Mouse (Mus musculus): Measurements from ENCODE around the gene Atp5h.
"Not testable (repeated sequence)": the region's sequence is repeated elsewhere in the genome, so short reads cannot be mapped to it uniquely, and the experiment has no call there.

The Atp5h gene

DNA sequence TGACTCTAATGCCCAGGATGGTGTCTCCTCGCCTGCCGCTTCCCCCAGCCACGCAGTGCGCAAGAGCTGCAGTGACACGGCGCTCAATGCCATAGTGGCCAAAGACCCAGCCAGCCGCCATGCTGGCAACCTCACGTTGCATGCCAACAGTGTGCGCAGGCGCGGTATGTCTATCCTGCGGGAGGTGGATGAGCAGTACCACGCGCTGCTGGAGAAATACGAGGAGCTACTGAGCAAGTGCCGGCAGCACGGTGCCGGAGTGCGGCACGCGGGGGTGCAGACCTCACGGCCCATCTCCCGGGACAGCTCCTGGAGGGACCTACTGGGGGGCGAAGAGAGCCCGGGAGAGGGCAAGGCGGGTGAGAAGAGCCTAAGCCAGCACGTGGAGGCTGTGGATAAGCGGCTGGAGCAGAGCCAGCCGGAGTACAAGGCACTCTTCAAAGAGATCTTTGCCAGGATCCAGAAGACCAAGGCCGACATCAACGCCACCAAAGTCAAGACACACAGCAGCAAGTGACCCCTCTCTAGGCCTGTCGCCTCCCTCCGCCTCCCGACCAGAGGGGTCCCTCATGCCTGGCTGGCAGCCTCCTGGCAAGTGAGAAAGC, 25.9 kb downstream of the Atp5h start:
- no peak for DNase-seq

DNA sequence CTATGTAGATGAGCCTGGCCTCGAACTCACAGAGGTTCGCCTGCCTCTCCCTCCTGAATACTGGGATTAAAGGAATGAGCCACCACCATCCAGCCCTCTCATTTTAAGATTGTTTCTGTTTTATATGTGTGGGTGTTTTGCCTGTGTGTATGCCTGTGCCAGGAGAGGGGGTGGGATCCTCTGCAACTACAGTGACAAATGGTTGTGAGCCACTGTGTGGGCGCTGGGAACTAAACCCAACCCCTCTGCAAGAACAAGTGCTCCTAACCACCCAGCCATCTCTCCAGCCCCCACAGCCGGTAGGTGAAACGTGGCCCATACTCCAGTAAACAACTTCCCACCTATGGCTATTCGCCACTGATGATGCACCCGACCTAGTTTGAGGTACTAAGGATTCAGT, 28.4 kb downstream of the Atp5h start:
- no peak for DNase-seq

GRCm38 (mm10) chr11:115386859-115387258, 32.9 kb downstream of the Atp5h start:
- DNase-seq: not testable (repeated sequence)

DNA sequence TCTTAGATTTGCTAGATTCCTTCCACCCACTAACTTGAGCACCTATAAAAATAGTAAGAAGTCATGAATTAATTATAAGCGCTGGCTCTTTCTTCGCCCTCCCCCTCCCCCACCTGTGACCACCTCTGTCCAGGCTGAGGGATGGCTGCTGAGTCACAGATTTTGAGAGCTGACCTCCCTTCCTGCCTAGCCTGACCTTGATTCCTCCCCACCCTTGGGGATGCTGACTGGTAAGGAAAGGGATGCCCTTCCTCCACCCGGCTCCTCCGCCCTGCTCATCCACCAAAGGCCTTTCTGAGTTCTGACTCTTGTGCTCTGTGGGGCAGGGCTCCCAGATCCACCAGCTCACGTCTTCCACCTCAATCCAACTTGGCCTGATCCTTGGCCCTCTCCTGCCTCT, 35.2 kb downstream of the Atp5h start:
- no peak for DNase-seq

DNA sequence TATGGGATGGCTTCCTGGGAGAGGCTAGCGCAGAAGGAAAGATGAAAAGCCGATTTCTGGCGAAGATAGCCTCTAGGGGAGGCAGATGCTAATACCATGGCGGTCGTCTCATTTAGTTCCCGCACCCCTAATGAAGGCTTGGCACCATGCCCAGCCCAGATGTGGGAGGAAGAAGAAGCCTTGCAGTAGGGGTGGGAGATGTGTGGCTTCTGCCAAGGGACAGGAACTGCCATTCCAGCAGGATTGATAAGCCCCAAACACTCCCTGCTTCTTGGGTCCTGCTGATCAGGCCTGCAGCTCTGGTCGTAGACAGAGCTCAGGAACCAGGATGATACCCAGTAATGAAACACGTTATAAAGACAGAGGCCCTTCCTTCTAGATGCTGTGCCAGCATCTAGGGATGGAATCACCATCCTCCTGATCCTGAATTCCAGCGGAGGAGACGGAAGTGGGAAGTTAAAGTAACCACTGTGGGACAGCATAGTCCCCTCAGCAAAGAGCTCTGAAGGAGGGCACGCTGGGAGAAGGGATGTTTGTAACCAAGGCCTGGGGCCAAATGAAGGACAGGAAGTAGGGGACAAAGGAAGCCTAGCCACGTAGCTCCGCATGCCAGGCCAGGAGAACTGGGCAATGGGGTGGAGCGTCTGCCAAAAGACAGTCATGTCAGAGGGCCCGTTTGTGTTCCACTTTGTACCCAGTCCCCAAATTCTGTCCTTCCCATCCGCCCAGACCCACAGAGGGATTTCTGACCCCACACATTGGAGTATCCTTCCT, 35.9 kb downstream of the Atp5h start:
- DNase-seq: peak; percentile 35 to 54

GRCm38 (mm10) chr11:115382891-115383290, 36.9 kb downstream of the Atp5h start:
- DNase-seq: no peak

GRCm38 (mm10) chr11:115381743-115382539, 37.8 kb downstream of the Atp5h start, which contains the start of gene Cdr2l:
TSS of gene Cdr2l (plus strand) at chr11:115381916.
- peak; percentile 94 to 95 for DNase-seq

DNA sequence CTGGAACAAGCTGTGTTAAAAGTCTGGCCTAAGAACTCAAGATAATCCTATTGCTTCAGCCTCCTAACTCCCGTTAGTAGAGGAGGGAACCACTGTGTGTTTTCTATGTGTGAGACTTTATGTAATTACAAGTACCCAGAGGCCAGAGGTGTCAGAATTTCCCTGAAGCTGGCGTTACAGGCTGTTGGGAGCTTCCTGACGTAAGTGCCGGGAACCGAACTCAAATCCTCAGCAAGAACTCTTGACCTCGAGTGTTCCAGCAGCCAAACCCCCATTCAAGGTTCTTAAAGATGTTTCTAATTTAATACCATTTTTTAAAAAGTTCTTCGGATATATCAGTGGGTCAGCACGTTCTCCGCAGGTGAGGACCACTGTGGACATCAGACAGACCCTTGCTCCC, 38.5 kb downstream of the Atp5h start:
- no peak for DNase-seq

DNA sequence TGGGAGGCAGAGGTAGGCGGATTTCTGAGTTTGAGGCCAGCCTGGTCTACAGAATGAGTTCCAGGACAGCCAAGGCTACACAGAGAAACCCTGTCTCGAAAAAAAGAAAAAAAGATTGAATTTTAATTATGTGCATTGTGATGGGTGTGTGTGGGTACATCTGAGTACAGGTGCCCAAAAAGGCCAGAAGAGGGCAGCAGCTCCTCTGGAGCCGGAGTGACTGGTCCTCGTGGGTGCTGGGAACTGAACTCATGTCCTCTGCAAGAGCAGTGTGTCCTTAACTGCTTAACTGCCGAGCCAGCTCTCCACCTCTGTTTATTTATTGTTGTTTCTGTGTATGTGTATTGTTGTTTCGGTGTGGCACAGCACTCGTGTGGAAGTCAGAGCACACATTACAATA, 41.9 kb downstream of the Atp5h start:
- DNase-seq: no peak

DNA sequence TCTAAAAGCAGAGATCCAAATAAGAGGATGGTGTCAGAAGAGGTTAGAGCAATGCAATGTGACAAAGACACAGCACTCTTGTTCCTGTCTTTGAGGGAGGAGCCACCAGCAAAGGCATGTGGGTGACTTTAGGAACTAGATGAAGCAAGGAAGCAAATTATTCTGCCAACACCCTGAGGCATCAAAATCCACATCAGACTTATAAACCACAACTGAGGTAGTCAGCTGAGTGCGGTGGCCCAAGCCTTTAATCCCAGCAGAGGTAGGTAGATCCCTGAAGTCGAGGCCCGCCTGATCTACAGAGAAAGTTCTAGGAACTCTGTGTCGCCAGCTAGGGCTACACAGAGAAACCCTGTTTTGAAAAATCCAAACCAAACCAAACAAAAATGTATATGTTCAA, 42.5 kb downstream of the Atp5h start:
- no peak for DNase-seq

- DNase-seq: no peak
Observed at GRCm38 (mm10) chr11:115376722-115377121, 43.0 kb downstream of the Atp5h start.

- DNase-seq: no peak
Observed at GRCm38 (mm10) chr11:115374695-115375425, 44.9 kb downstream of the Atp5h start.

DNA sequence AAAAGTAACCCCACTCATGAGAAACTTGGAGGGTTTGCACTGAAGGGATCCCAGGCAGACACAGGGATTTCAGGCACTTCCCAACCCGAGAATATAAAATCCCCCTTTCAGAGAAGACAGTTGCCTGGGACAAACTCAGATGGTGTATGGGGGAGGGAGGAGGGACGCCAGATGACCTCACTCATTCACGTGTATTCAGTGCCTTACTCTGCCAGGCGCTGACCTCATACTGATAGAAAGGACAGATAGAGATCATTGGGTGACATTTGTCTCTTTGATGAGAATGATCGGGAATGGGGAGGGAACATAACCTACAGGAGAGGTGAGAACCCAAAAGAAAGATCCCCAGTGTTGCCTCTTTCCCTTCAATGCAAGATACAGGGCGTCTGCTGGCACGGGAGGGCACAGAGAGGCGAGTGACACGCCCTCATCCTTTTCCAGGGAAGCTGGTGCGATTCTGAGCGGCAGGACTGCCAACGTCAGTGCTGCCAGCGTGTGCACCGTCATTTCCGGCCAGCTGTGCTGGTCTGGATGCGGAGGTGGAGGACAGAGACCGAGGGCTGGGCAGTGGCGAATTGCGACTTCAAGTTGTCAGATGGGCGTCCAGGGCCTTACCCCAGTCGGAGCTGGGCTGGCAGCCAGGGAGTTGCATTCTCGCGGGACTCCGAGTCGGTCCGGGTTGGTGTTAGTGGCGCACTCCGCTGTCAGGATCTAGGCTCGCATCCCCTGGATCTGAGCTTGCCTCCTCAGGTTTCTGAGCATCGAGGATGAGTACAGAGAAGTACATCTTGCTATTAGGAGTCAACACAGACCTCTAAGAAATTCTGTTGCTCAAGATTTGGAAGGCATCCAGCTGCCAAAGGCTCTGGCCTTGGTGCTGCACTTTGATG, 45.7 kb downstream of the Atp5h start:
- peak; percentile 69 to 80 for DNase-seq

GRCm38 (mm10) chr11:115372737-115373136, 47.0 kb downstream of the Atp5h start:
- no peak for DNase-seq

DNA sequence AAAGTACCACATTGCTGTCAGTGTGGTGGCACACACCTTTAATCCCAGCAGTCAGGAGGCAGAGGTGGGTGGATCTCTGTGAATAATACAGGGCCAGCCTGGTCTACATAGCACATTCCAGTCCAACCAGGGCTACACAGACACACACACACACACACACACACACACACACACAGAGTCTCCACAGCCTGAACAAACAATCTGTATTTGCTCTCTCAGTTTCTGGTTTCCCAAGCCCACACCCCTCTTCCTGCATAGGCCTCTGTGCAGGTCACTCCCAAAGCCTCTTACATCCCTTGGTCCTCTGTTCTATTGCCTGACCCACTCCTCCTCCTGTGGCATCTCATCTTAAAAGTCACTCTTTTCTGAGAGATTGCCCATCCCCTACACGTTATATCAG, 47.7 kb downstream of the Atp5h start:
- no peak for DNase-seq

GRCm38 (mm10) chr11:115371354-115371753, 48.4 kb downstream of the Atp5h start:
- no peak for DNase-seq

- DNase-seq: no peak
Observed at GRCm38 (mm10) chr11:115370368-115370767, 49.4 kb downstream of the Atp5h start.

- peak; percentile 90 for DNase-seq
Observed at GRCm38 (mm10) chr11:115367395-115367944, 52.3 kb downstream of the Atp5h start, which contains the start of gene Hid1. TSS of gene Hid1 (minus strand) at chr11:115367756.

GRCm38 (mm10) chr11:115366706-115367394, 52.9 kb downstream of the Atp5h start:
- no peak for DNase-seq

DNA sequence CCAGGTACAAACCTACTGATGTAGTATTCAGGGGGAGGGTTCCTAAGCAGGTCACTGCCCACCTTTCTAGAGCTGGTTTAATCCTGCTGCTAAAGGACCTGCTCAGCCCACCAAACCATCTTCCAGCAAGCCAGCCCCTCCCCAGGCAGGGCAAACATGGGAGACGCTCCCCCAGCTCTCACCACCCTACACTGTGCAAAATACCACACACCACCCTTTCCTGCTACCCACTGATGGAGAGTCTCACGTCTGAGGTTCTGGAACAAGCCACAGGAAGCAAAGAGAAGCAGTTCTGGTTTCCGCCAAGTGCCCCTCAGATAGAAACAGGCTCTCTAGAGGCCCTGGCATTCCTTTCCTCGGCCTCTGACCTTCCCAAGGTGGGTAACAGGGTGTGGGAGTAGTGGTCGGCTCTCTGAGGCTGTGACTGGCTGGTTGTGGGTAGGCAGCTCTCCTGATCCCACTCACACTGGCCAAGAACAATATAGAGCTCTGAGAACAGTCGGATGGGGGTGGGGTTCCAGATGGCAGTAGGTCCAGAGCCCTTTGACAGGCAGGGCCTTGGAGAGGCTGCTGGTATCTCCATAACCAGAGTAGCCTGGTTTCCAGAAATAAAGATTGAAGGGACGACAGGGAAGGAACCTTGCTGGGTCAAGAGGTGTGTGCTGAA, 53.6 kb downstream of the Atp5h start:
- no peak for DNase-seq

Data from lung, adult 18-20 months (tissue).